In the genomic region with DNA sequence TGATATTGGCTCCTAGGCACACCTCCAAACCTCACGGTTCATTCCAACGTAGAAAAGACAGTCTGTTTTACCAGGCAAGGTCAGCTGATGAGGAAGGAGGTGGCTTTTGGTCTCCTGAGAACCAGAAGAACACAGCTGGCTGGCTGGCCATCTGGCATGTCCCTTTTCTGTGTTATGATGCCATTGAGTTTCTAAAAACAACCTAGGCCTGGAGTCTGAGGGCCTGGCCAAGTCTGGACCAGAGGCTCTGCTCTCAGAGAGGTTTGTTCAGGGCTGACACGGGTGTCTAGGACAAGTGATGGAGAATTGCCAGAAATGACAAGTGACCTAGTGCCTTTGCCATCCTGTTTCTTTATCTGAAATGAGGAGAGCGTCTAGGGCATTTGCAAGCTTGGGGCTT, we compare ENCODE assay signal across 17 mouse cellular contexts. TPM values are rescaled to one million over a fixed set of nuclear protein-coding genes. Genes with fewer than 3 reads are reported as not detected.
A peak's percentile ranks its signal among the peaks of the same experiment; 100 is the strongest.
DNase-seq lines count a peak whose midpoint lies in the region; ATAC-seq and TF ChIP-seq lines count a peak whose summit lies in the region.
"Had no signal": no experiment of that assay in that cellular context is flagged by ENCODE, and none has a peak within 500 bp of the region (broad histone marks: within the 10 kb centered on the region; RNA-seq: fewer than 3 reads in every experiment).

No protein-coding gene starts in this region.

- 21% methylated on average over 4 of the region's 4 CpGs for WGBS in heart, adult 2 months
- 26% methylated on average over 4 of the region's 4 CpGs for WGBS in heart, embryonic 16.5 days
- WGBS in liver, postnatal 0 days (ENCODE audit: insufficient replicate concordance): 60% methylated on average over 4 of the region's 4 CpGs
- 82% methylated on average over 4 of the region's 4 CpGs for WGBS in hindbrain, embryonic 10.5 days

- no peak overlapping the region for H3K4me3 ChIP-seq in CH12.LX (replicated peaks in 1 of 3; ENCODE audit: low read depth in 2 of 3, low read length in 2 of 3, poor library complexity in 1 of 3)
- no peak overlapping the region for H3K4me3 ChIP-seq in heart, adult 2 months
- H3K4me3 ChIP-seq in heart, embryonic 16.5 days (ENCODE audit: low read length): no peak overlapping the region; the same call in 1 of the 2 replicates
- no peak overlapping the region for H3K4me3 ChIP-seq in liver, postnatal 0 days (ENCODE audit: low read depth, low read length)
- no peak overlapping the region for H3K4me3 ChIP-seq in hindbrain, embryonic 10.5 days
- H3K4me3 ChIP-seq: forebrain, embryonic 12.5 days; limb, embryonic 15.5 days had no signal

- peaks cover 4 to 23% of the 10 kb centered on the region in 2 experiments; a peak in 2 of 4 replicates for H3K4me1 ChIP-seq in CH12.LX (ENCODE audit: control insufficient read depth in 1 of 2, insufficient read depth in 2 of 2)
- peaks cover 5% of the 10 kb centered on the region; the same call in 1 of the 2 replicates for H3K4me1 ChIP-seq in heart, adult 2 months (ENCODE audit: control insufficient read depth, insufficient read depth, low read length)
- peaks cover 30% of the 10 kb centered on the region for H3K4me1 ChIP-seq in heart, embryonic 16.5 days (ENCODE audit: control insufficient read depth, insufficient read depth, low read length)
- H3K4me1 ChIP-seq in liver, postnatal 0 days (ENCODE audit: insufficient read depth): 0 out of 2 replicates have a peak, but pooled peaks cover 2% of the 10 kb centered on the region
- H3K4me1 ChIP-seq in hindbrain, embryonic 10.5 days (replicated peaks): peaks cover 6% of the 10 kb centered on the region

- no peak for TF ChIP-seq POLR2A in CH12.LX (IDR thresholded peaks at IDR 0.05; ENCODE audit: low read depth, low read length)
- no peak for TF ChIP-seq POLR2A in heart, adult 2 months (IDR thresholded peaks at IDR 0.05; ENCODE audit: insufficient read depth, low read depth, low read length)

- no peak overlapping the region for H3K9ac ChIP-seq in CH12.LX (ENCODE audit: insufficient read depth, low read depth)
- H3K9ac ChIP-seq in heart, adult 2 months (ENCODE audit: low read depth, low read length): no peak overlapping the region
- peak overlapping the region; percentile 41; the same call in 1 of the 2 replicates for H3K9ac ChIP-seq in heart, embryonic 16.5 days (ENCODE audit: low read length)
- no peak overlapping the region for H3K9ac ChIP-seq in liver, postnatal 0 days (replicated peaks)
- H3K9ac ChIP-seq: forebrain, embryonic 12.5 days; hindbrain, embryonic 14.5 days; limb, embryonic 15.5 days; lung, embryonic 14.5 days had no signal

- TF ChIP-seq RAD21 in CH12.LX (IDR thresholded peaks at IDR 0.05; ENCODE audit: low read depth, low read length): no peak

- peaks cover 6% of the 10 kb centered on the region for H3K9me3 ChIP-seq in CH12.LX (replicated peaks; ENCODE audit: low read length)
- no peaks in the 10 kb centered on the region for H3K9me3 ChIP-seq in heart, embryonic 16.5 days (replicated peaks; ENCODE audit: control insufficient read depth, low read length)
- no peaks in the 10 kb centered on the region for H3K9me3 ChIP-seq in liver, postnatal 0 days (ENCODE audit: low read length)
- H3K9me3 ChIP-seq in hindbrain, embryonic 10.5 days: no peaks in the 10 kb centered on the region
- H3K9me3 ChIP-seq: forebrain, embryonic 12.5 days; limb, embryonic 15.5 days had no signal

- H3K27ac ChIP-seq in CH12.LX (ENCODE audit: insufficient read depth, low read depth): no peak overlapping the region
- H3K27ac ChIP-seq in heart, adult 2 months: peak overlapping the region; percentile 81
- peak overlapping the region; percentile 96 for H3K27ac ChIP-seq in heart, embryonic 16.5 days (ENCODE audit: low read length)
- no peak overlapping the region for H3K27ac ChIP-seq in liver, postnatal 0 days (ENCODE audit: low read depth)
- H3K27ac ChIP-seq in hindbrain, embryonic 10.5 days: no peak overlapping the region
- H3K27ac ChIP-seq: forebrain, embryonic 12.5 days; hindbrain, embryonic 14.5 days; limb, embryonic 15.5 days had no signal

- ATAC-seq in heart, embryonic 16.5 days (replicated peaks; ENCODE audit: extremely low read depth, insufficient read depth, low FRiP score): peak; percentile 85
- no peak for ATAC-seq in liver, postnatal 0 days
- ATAC-seq: activated CD4-positive, CD25-positive, alpha-beta regulatory T cell, adult 4 months; intestine, embryonic 16.5 days had no signal

- no peak for TF ChIP-seq CTCF in CH12.LX (conservative IDR thresholded peaks at IDR 0.05 in 1 of 2, IDR thresholded peaks at IDR 0.05 in 1 of 2; ENCODE audit: low read depth in 2 of 2, low read length in 2 of 2)
- no peak for TF ChIP-seq CTCF in heart, adult 2 months (IDR thresholded peaks at IDR 0.05)
- TF ChIP-seq CTCF in liver, postnatal 0 days (IDR thresholded peaks at IDR 0.05; ENCODE audit: low read depth): no peak

- no peaks in the 10 kb centered on the region for H3K79me2 ChIP-seq in CH12.LX (replicated peaks; ENCODE audit: control insufficient read depth, extremely low read depth, insufficient read depth, poor library complexity, severe bottlenecking)
- no peaks in the 10 kb centered on the region for H3K79me2 ChIP-seq in heart, adult 2 months (replicated peaks; ENCODE audit: control insufficient read depth, insufficient read depth, low read length)

- in situ Hi-C loops in CH12.LX (cut with MboI; ENCODE audit: low pct_ligation_motif_present, low pct_unique_long_range_greater_than_20kb, low sequenced_read_pairs): no loop called here

- no peaks in the 10 kb centered on the region for H3K27me3 ChIP-seq in CH12.LX (replicated peaks)
- no peaks in the 10 kb centered on the region for H3K27me3 ChIP-seq in heart, adult 2 months (ENCODE audit: control insufficient read depth, insufficient read depth, low read length)
- H3K27me3 ChIP-seq in heart, embryonic 16.5 days (ENCODE audit: control insufficient read depth, insufficient read depth, low read length): no peaks in the 10 kb centered on the region
- no peaks in the 10 kb centered on the region for H3K27me3 ChIP-seq in liver, postnatal 0 days (ENCODE audit: insufficient read depth, low read length)
- H3K27me3 ChIP-seq in hindbrain, embryonic 10.5 days (ENCODE audit: insufficient read depth, poor library complexity, severe bottlenecking): no peaks in the 10 kb centered on the region; the same call in 1 of the 2 replicates
- H3K27me3 ChIP-seq: forebrain, embryonic 12.5 days; limb, embryonic 15.5 days had no signal

- TF ChIP-seq EP300 in CH12.LX (IDR thresholded peaks at IDR 0.05; ENCODE audit: low read length): no peak
- TF ChIP-seq EP300 in heart, adult 2 months (IDR thresholded peaks at IDR 0.05; ENCODE audit: insufficient read depth, low read depth, low read length): peak; percentile 48
- no peak for TF ChIP-seq EP300 in liver, postnatal 0 days (IDR thresholded peaks at IDR 0.05; ENCODE audit: low read depth)

- peak; percentile 26 to 32 for DNase-seq in cerebellum, postnatal 10 days
- DNase-seq in cerebellum, adult 18-20 months: no peak
- DNase-seq in CH12.LX (ENCODE audit: extremely low read depth): no peak
- peak in 1 of 2 experiments; percentile 84 for DNase-seq in heart, adult 2 months
- no peak for DNase-seq in liver, postnatal 0 days
- DNase-seq in hindbrain, embryonic 10.5 days (ENCODE audit: low spot score): no peak
- no peak for DNase-seq in left cerebral cortex, postnatal 25 days (ENCODE audit: low spot score in 2 of 2)
- DNase-seq: kidney, postnatal 14 days; layer of hippocampus, adult 9-11 months; lung, embryonic 14.5 days; right cerebral cortex, adult 18-20 months had no signal

- intact Hi-C loops in heart, adult 2 months (cut with DNase I): no loop called here
- intact Hi-C loops in left cerebral cortex, postnatal 25 days (cut with DNase I): no loop called here

- no peak overlapping the region for H3K4me2 ChIP-seq in CH12.LX (ENCODE audit: insufficient read depth, low read depth, poor library complexity, severe bottlenecking)
- peak overlapping the region; percentile 32 for H3K4me2 ChIP-seq in heart, embryonic 16.5 days (ENCODE audit: low read depth, low read length)
- H3K4me2 ChIP-seq in liver, postnatal 0 days (ENCODE audit: low read depth, low read length): no peak overlapping the region
- H3K4me2 ChIP-seq: forebrain, embryonic 12.5 days; hindbrain, embryonic 14.5 days; limb, embryonic 15.5 days; lung, embryonic 14.5 days had no signal

- H3K36me3 ChIP-seq in CH12.LX (replicated peaks in 1 of 2; ENCODE audit: control insufficient read depth in 1 of 2, insufficient read depth in 1 of 2, low read length in 1 of 2): no peaks in the 10 kb centered on the region
- no peaks in the 10 kb centered on the region for H3K36me3 ChIP-seq in heart, adult 2 months (ENCODE audit: control insufficient read depth, insufficient read depth, low read length)
- H3K36me3 ChIP-seq in heart, embryonic 16.5 days (ENCODE audit: control insufficient read depth, insufficient read depth): no peaks in the 10 kb centered on the region
- no peaks in the 10 kb centered on the region for H3K36me3 ChIP-seq in liver, postnatal 0 days (replicated peaks; ENCODE audit: insufficient read depth, low read length)
- no peaks in the 10 kb centered on the region for H3K36me3 ChIP-seq in hindbrain, embryonic 10.5 days
- H3K36me3 ChIP-seq: forebrain, embryonic 12.5 days; limb, embryonic 15.5 days had no signal

- dilution Hi-C loops in CH12.LX (cut with MboI; ENCODE audit: extremely low pct_ligation_motif_present, extremely low pct_unique_long_range_greater_than_20kb, low sequenced_read_pairs): no loop called here

RNA-seq across cellular contexts. Expression of a gene that starts 20.5 kb away (rescaled TPM):
- total RNA-seq in CH12.LX (2012; rRNA removed) (36.3 and 43.6 TPM in 2 replicates), CH12.LX (2014; rRNA removed) (57.0 and 63.5 TPM in 2 replicates)
- polyA plus RNA-seq in CH12.LX (2012; ENCODE audit: insufficient read length, low read depth): 38.1 and 39.0 TPM in 2 replicates
- total RNA-seq in heart, adult 2 months (2021): 10 to 100 TPM; 64.3 to 68.2 TPM
- 22.4 and 32.6 TPM in 2 replicates for polyA plus RNA-seq in heart, adult 2 months (2012; rRNA removed)
- 69.2 and 76.0 TPM in 2 replicates for polyA plus RNA-seq in heart, embryonic 16.5 days (2015; fragmentation: Nextera tagmentation; extraction: Ambion mirVana)
- 14.4 and 16.3 TPM in 2 replicates for polyA plus RNA-seq in liver, postnatal 0 days (2015; fragmentation: Nextera tagmentation; extraction: Ambion mirVana)
- polyA plus RNA-seq in hindbrain, embryonic 10.5 days (2016; fragmentation: Nextera tagmentation; extraction: Ambion mirVana): 99.8 and 122 TPM in 2 replicates
- 10 to 100 TPM; 90.1 to 93.7 TPM for total RNA-seq in left cerebral cortex, postnatal 25 days (2021)

RNA-seq across cellular contexts. Expression of a gene that starts 28.1 kb away (rescaled TPM):
- total RNA-seq in CH12.LX (2012; rRNA removed) (49.4 and 53.5 TPM in 2 replicates), CH12.LX (2014; rRNA removed) (67.8 and 75.3 TPM in 2 replicates)
- polyA plus RNA-seq in CH12.LX (2012; ENCODE audit: insufficient read length, low read depth): 58.3 and 61.4 TPM in 2 replicates
- total RNA-seq in heart, adult 2 months (2021): 10 to 100 TPM; 22.5 to 23.5 TPM
- polyA plus RNA-seq in heart, adult 2 months (2012; rRNA removed): 16.8 and 26.2 TPM in 2 replicates
- polyA plus RNA-seq in heart, embryonic 16.5 days (2015; fragmentation: Nextera tagmentation; extraction: Ambion mirVana): 38.6 and 41.4 TPM in 2 replicates
- polyA plus RNA-seq in liver, postnatal 0 days (2015; fragmentation: Nextera tagmentation; extraction: Ambion mirVana): 14.4 and 15.8 TPM in 2 replicates
- 67.4 and 68.7 TPM in 2 replicates for polyA plus RNA-seq in hindbrain, embryonic 10.5 days (2016; fragmentation: Nextera tagmentation; extraction: Ambion mirVana)
- 10 to 100 TPM; 45.0 to 46.8 TPM for total RNA-seq in left cerebral cortex, postnatal 25 days (2021)

Comparison
In these comparisons a context has a peak if more than half of its experiments do, and no peak if none do; other contexts are left out.
1. DNase-seq: peak in cerebellum, postnatal 10 days (2 of 2); none in cerebellum, adult 18-20 months (0 of 2), CH12.LX (single experiment), liver, postnatal 0 days (single experiment), hindbrain, embryonic 10.5 days (single experiment) and left cerebral cortex, postnatal 25 days (0 of 2).
2. H3K27ac ChIP-seq: peak in heart, adult 2 months (single experiment) and heart, embryonic 16.5 days (single experiment); none in CH12.LX (single experiment), liver, postnatal 0 days (single experiment) and hindbrain, embryonic 10.5 days (single experiment).